Mouse (Mus musculus): ENCODE data around the gene Nkx6-2. TPM values are rescaled to one million over a fixed set of nuclear protein-coding genes. Genes with fewer than 3 reads are reported as not detected.

The Nkx6-2 gene
- polyA plus RNA-seq, 1 experiment from 2014 or later: 6.4 TPM

Other genes starting within 250 kb of the Nkx6-2 start
- 46.2 and 51.9 TPM in 2 replicates for gene Inpp5a, start 193.7 kb downstream of the Nkx6-2 start, polyA plus RNA-seq (2014; fragmentation: Nextera tagmentation; extraction: Ambion mirVana)
- gene Cfap46, start 101.0 kb upstream of the Nkx6-2 start, polyA plus RNA-seq (2014; fragmentation: Nextera tagmentation; extraction: Ambion mirVana): 0.61 TPM in 1 of 2 replicates, not detected in the other

Data from stomach, embryonic 14.5 days (tissue).